Mouse (Mus musculus): ENCODE data around the gene Zfp831.

Zfp831 gene

GRCm38 (mm10) chr2:174644975-174645374 lies 1.6 kb downstream of the Zfp831 start:
- no peak for DNase-seq (ENCODE audit: low spot score in 2 of 2)

DNA sequence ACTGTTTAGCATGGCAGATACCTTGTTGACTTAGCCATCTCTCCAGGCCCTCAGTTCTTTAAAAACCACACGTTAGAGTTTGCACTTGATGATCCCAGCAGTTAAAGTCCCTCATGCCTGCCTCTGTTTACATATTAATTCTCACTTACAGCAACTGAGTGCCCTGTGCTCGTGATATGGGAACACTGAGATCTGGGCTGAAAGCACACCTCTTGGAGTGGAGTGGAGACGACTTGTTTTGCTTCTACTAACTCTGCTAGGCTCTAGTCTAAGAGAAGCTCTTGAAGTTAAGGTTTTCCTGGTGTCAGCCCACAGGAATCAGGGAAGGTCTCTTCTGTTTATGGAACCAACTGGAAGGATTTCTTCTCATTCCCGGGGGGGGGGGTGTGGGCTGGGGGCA lies 9.5 kb downstream of the Zfp831 start:
- DNase-seq (ENCODE audit: low spot score in 2 of 2): no peak

DNA sequence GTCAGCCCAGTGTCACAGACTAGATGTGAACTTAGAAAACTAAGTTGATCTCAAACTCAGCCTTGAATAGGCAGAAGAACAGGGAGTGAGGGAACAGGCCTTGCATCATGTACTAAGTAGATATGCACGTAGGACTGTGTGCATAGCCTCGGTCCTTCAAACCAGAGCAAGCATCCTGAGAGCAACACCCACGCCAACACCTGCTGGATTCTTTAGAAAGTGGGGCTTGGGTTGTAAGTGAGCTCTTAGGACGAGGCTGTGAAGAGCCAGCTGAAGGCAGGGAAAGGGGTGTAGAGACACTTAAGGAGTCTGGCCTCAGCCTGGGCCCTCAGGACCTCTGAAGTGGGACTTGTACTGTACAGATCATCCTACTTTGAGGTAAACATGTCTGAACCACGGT lies 12.0 kb downstream of the Zfp831 start:
- no peak for DNase-seq (ENCODE audit: low spot score in 2 of 2)

GRCm38 (mm10) chr2:174658229-174658844 lies 15.0 kb downstream of the Zfp831 start:
- peak; percentile 36 to 73 for DNase-seq (ENCODE audit: low spot score in 2 of 2)

- no peak for DNase-seq (ENCODE audit: low spot score in 2 of 2)
Measured at GRCm38 (mm10) chr2:174659874-174660273, 16.5 kb downstream of the Zfp831 start.

GRCm38 (mm10) chr2:174660321-174660720 lies 17.0 kb downstream of the Zfp831 start:
- no peak for DNase-seq (ENCODE audit: low spot score in 2 of 2)

DNA sequence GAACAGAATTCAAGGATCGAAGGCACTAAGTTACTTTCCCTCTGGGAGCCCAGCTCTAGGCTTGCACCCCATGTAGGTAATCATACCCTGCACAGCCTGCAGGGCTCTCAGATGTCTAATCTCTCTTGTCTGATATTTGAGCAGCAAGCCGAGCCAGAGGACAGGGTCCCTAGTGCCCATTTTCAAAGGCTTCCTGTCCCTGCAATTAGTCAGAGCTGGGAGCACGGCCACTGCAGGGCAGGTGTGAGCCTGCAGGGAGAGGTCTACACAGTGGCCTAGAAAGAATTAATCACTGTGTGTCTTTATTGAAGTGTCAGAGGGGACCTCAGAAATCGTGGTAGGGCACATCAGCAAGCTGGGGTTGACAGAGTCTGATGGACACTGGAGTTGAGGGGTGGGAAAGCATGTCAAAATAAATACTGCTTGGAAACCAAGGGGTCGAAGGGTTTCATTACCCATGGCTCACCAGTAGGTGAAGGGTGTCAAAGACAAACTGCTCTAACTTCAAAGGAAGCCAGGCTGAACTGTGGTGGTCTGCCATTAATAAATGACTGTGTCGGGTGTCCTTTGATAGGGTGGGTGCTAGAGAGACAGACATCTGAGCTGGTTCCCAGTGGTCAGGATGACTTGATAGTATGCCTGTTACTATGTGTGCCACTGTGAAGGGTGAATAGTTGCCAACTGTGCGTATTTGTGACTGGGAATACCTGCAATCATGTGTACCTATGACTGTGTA lies 18.3 kb downstream of the Zfp831 start:
- DNase-seq (ENCODE audit: low spot score in 2 of 2): no peak

DNA sequence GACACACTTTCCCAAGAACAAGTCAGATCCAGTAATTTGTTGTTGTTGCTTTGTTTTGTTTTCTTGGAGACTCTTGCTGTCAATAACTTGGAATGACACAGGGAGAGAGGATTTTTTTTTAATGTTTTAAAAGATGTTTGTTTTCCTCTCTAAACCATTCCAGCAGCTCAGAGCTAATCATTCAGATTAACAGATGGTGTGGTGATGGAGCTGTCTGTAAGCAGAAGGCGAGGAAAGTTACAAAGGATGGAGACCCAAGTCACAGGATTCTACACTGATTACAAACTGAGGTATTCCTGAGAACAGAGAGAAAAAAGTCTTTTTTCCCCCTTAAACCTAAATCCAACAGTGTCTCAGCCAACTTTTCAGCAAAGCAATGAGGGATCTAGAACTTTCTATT lies 19.3 kb downstream of the Zfp831 start:
- no peak for DNase-seq (ENCODE audit: low spot score in 2 of 2)

DNA sequence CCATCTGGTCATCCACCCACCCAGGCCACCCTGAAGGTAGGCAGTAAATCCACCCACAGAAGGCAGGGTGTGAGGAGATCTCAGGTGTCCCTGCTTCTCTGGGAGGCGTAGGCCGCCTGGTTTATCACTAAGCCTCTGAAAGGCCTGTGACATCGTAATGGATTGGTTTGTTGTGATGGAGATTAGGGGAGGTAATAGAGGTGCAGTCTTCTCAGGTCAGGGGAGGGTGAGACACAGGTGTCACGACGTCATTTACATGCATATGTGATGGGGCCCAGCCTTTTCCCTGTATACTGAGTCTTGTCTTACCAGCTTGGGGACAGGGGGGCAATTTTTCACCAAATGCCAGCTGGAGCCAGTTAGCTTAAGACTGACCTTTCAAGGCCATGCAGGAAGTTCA lies 22.1 kb downstream of the Zfp831 start:
- DNase-seq (ENCODE audit: low spot score in 2 of 2): no peak

DNA sequence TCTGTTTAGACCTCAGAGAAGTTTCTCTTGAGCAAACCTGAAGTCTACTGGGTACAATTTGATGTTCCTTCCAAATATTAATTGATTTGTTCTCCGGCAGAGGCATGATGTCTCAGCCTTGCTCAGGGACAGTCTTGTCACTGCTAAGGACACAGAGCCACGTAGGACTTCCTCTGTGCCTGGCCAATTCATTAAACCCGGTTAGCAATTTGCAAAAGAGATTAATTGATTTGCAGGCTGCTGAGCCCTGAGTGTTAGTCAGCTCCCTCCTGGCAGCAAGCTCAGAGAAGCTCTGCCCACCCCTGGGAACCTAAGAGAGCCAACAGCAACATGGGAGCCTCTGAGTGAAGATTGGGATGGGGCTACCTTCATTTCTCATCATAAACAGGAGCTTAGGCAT lies 25.5 kb downstream of the Zfp831 start:
- DNase-seq (ENCODE audit: low spot score in 2 of 2): no peak

DNA sequence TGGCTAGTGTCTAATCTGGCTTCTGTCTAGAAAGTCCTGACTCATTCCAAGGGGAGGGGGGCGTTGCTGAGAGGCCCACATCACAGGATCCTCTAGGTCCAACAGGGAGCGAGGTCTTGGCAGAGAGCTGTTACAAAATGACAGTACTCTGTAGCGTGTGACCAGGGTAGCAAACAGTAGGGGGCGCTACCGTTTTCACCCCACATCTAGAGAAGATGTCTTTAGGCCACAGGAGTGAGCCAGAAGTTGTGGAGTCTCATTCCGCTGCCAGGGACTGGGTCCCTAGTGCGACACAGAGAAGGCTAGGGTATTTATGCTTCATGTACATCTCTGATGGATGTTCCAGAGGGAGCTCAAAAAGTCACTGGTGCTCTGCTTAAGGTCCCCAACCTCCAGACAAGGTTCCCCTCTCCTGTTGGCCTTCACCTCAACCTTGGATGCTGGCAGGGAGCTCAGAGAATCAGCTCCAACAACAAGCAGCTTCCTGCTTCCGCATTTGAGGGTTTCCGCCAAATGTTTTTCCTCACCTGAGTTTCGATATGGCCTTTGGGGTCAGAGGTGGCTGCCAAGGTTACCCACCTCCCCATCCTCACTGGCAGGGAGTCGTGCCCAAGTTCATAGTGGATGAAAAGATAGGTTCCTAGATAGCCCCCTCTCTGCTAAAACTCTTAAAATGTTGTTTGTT lies 29.3 kb downstream of the Zfp831 start:
- DNase-seq (ENCODE audit: low spot score in 2 of 2): peak in 1 of 2 experiments; percentile 22

DNA sequence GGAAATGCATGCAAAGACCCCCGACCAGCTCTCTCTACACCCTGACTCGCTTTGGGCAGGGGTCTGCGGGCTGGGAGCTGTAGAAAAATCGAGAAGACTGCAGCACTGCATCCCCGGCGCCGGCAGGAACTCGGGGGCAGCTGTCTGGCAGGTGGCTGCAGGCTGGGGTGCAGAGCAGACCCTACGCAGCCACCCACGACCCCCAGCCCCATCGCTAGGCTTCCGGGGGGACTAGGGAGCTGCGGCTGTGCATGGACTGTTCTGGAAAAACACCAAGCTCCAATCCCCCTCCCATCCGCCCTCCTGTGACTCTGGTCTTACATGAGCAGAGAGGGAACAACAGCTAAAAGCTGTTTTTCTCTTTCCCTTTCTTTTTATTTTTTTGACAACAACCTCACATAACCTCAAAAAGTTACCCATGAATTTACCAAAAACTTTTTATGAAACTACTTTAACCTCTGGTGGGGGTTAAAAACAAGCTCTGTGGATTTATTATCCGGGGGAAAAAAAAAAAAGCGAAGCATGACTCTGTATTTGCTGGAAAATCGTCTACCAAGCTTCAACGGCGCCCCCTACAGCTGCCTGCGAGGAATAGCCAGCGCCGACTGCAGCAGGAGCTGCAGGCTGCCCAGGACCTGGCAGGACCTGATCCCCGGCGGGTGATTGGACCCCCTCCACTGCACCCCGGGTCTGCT lies 30.4 kb downstream of the Zfp831 start:
- peak; percentile 66 to 90 for DNase-seq (ENCODE audit: low spot score in 2 of 2)

- no peak for DNase-seq (ENCODE audit: low spot score in 2 of 2)
Measured at GRCm38 (mm10) chr2:174674287-174675045, 31.1 kb downstream of the Zfp831 start.

- peak; percentile 47 to 78 for DNase-seq (ENCODE audit: low spot score in 2 of 2)
Measured at GRCm38 (mm10) chr2:174675642-174676041, 32.3 kb downstream of the Zfp831 start.

DNA sequence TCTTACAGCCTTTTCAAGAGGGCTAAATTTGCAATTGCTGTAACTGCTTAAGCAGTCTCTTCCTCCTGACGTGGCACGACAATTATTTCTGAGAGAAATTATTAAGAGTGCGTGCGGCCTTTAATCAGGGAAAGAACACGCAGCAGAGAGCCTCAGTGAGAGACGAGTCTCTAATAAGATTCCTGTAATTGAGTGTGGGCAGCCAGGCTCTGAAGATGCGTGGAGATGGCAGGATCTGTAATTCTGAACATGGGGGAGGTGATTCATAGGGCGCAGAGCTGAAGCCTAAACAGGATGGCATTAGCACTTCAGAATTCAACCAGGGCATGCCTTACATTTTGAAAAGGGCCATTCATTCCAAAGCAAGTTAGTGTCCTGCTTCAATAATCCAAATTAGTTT lies 58.0 kb downstream of the Zfp831 start:
- no peak for DNase-seq (ENCODE audit: low spot score in 2 of 2)

GRCm38 (mm10) chr2:174707101-174707500 lies 63.8 kb downstream of the Zfp831 start:
- DNase-seq (ENCODE audit: low spot score in 2 of 2): no peak

GRCm38 (mm10) chr2:174708587-174708986 lies 65.3 kb downstream of the Zfp831 start:
- DNase-seq (ENCODE audit: low spot score in 2 of 2): no peak

DNA sequence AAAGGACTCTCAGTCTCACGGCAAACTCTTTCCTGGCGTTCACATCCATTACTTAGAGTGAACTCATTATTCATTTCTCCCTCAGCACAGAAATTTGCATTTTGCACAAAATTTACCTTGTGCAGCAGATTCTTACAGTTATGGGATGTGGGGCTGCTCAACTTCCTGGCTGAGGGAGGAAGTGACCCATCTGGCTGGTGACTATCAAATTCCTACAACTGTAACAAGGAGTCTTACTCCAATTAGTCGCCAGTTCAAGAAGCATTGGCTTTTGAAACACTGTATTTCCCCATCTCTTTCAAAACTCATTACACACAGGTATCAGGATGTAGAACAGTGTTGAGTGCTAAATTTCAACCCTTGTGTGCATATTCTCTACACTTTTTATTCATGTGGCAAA lies 66.9 kb downstream of the Zfp831 start:
- no peak for DNase-seq (ENCODE audit: low spot score in 2 of 2)

- DNase-seq (ENCODE audit: low spot score in 2 of 2): no peak
Measured at GRCm38 (mm10) chr2:174712043-174712442, 68.7 kb downstream of the Zfp831 start.

GRCm38 (mm10) chr2:174715938-174716337 lies 72.6 kb downstream of the Zfp831 start:
- DNase-seq (ENCODE audit: low spot score in 2 of 2): no peak

- no peak for DNase-seq (ENCODE audit: low spot score in 2 of 2)
Measured at GRCm38 (mm10) chr2:174717857-174718256, 74.5 kb downstream of the Zfp831 start.
